Mouse (Mus musculus): ENCODE results near the gene Car5a. TPM values are rescaled to one million over a fixed set of nuclear protein-coding genes. Genes with fewer than 3 reads are reported as not detected.

Car5a gene
- polyA plus RNA-seq, 1 experiment from 2014 or later, result 0.18 TPM

DNA sequence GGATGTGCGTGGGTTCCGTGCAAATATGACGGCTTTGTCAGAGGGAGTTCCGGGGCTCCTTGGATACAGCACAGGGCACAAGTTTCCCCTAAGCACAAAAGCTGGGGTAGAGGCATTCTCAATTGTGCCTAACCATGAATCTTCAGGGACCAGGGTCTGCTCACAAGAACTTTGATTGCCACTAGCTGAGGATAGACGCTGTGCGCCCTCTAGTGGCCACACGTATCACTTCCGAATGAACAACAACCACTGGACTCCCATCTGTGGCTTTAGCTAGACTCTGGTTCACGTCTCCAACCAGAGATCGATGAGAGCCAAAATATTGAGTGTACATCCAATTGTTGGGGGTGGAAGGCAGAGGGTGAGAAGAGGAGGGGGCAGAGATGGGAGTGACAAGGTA, 19.1 kb downstream of the Car5a start:
- no peak overlapping the region for H3K9ac ChIP-seq
- H3K27ac ChIP-seq, result no peak overlapping the region
- no peaks in the 10 kb centered on the region for H3K9me3 ChIP-seq (replicated peaks)
- no peak overlapping the region for H3K4me3 ChIP-seq
- no peaks in the 10 kb centered on the region for H3K27me3 ChIP-seq
- no peak overlapping the region for H3K4me2 ChIP-seq (replicated peaks)
- 30% methylated on average over 10 of the region's 10 CpGs for WGBS
- no peak for ATAC-seq (ENCODE audit: low FRiP score)
- H3K36me3 ChIP-seq, result no peaks in the 10 kb centered on the region
- peaks cover 5% of the 10 kb centered on the region; the same call in 1 of the 2 replicates for H3K4me1 ChIP-seq

DNA sequence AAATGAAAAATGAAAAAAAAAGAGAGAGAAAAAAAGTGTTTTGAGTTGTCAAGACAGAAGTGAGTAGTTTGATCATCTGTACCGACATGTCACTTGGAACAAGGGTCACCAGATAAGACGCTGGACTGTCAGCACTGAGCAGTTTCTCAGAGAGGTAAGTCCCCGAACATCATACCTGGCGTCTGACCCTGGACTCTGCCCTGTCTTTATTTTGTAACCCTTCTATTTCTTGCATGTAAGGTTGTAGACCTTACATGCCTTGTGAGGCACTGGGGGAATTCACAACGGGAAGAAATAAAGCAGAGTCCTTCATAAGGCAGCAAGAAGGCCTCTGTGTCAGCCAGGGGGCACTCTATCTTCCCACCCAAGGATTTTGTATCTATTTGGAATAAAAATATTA, 20.0 kb downstream of the Car5a start:
- no peaks in the 10 kb centered on the region for H3K9me3 ChIP-seq (replicated peaks)
- no peaks in the 10 kb centered on the region for H3K27me3 ChIP-seq
- peaks cover 10% of the 10 kb centered on the region; the same call in 1 of the 2 replicates for H3K4me1 ChIP-seq
- no peak overlapping the region for H3K9ac ChIP-seq
- H3K36me3 ChIP-seq, result no peaks in the 10 kb centered on the region
- H3K4me3 ChIP-seq, result no peak overlapping the region
- H3K27ac ChIP-seq, result no peak overlapping the region
- WGBS, result 88% methylated on average over 5 of the region's 5 CpGs
- ATAC-seq (ENCODE audit: low FRiP score), result no peak
- H3K4me2 ChIP-seq (replicated peaks), result no peak overlapping the region

DNA sequence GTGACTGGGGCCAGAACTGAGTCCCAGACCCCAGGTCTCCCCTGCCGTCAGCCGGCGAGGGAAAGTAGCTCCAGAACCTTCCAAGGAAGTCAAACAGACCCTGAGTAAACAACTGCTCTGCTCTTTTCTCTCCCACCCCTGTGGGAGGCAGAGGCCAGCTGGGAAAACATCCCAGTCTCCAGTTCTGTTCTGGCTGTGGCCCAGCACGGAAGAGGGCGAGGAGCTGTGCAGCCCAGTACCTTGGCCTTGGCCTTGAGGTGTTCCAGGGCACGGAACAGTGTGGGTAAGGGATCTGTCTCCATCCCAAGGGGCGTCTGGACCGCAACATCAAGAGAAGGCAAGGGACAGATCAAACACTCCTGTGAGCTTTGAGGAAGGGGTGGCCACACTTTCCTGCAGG, 22.6 kb downstream of the Car5a start:
- H3K27ac ChIP-seq, result 0 out of 2 replicates have a peak overlapping the region, but pooled peaks have one; percentile 25
- WGBS, result 68% methylated on average over 8 of the region's 8 CpGs

DNA sequence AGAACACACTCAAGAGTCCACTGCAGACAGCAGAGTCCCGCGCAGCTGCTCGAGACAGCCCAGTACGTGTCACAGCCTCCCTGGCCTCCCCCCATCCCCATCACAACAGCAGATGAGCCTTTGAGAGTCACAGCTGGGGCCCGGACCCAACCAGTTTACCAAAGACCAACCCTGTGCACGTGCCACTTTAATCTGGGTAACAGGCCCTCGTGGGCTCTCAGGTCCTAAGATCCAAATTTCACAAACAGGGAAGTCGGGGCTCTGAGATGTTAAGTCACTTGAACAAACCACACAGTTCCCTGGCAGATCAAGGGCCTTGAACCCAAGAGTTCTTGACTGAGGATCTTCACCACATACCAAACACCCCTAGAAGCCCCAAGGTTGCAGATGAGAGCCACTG, 23.1 kb downstream of the Car5a start:
- no peak for ATAC-seq (ENCODE audit: low FRiP score)
- peaks cover 15% of the 10 kb centered on the region; the same call in 1 of the 2 replicates for H3K4me1 ChIP-seq

More for the DNA sequence above, 22.6 kb downstream of the Car5a start:
- Histone ChIP-seq H3K9me3 (replicated peaks) (no peaks in the 10 kb centered on the region), H3K4me1 (peaks cover 15% of the 10 kb centered on the region; the same call in 1 of the 2 replicates), H3K4me2 (replicated peaks) (no peak overlapping the region), H3K36me3 (no peaks in the 10 kb centered on the region), H3K4me3 (no peak overlapping the region), H3K9ac (no peak overlapping the region), H3K27me3 (no peaks in the 10 kb centered on the region)
- ATAC-seq (ENCODE audit: low FRiP score), result no peak

DNA sequence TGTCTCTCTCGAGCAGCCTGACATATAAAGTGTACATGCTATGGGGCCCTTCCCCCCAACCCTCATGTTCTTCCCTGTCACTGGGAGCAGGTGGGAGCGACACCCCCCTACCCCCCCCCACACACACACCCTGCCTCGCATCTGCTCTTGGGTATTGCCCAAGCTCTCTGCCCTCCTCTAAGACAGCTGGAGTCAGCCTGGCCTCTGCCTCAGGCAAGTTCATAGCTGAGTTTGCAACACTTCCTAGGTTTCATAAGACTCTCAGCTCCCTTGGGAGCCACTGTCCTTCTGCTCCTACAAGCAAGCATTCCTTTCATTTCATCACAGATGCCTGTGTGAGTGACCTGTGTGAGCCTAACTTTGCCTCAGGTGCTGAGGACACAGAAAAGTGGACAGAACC, 25.0 kb downstream of the Car5a start:
- WGBS, result 51% methylated on average over 3 of the region's 3 CpGs

More for the DNA sequence above, 23.1 kb downstream of the Car5a start:
- H3K4me3 ChIP-seq, result no peak overlapping the region
- peak overlapping the region; percentile 44; the same call in 1 of the 2 replicates for H3K27ac ChIP-seq
- no peaks in the 10 kb centered on the region for H3K9me3 ChIP-seq (replicated peaks)
- H3K27me3 ChIP-seq, result no peaks in the 10 kb centered on the region
- H3K4me2 ChIP-seq (replicated peaks), result no peak overlapping the region
- H3K36me3 ChIP-seq, result no peaks in the 10 kb centered on the region
- WGBS, result 64% methylated on average over 8 of the region's 8 CpGs
- H3K9ac ChIP-seq, result no peak overlapping the region

DNA sequence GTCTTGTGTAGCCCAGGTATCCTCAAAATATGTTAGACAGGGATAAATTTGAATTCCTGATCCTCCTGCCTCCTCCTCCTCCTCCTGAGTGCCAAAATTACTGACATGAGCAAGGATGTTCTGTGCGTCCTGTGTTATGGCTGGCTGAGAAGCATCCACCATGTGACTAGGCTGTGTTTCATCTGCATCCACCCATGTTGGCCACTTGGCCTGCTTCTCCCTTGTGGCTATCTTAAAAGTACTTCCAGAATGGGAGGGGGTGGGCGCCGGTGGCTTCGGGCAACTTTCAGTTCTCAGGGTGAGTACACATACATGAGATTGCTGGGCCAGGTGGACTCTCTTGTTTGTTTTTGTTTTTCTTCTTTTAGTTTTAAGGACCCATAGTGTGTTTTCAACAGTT, 25.5 kb downstream of the Car5a start:
- Histone ChIP-seq H3K36me3 (no peaks in the 10 kb centered on the region), H3K27ac (no peak overlapping the region), H3K4me1 (peaks cover 15% of the 10 kb centered on the region; the same call in 1 of the 2 replicates), H3K27me3 (no peaks in the 10 kb centered on the region), H3K4me2 (replicated peaks) (no peak overlapping the region), H3K9ac (no peak overlapping the region), H3K9me3 (replicated peaks) (no peaks in the 10 kb centered on the region), H3K4me3 (no peak overlapping the region)
- 64% methylated on average over 4 of the region's 4 CpGs for WGBS
- ATAC-seq (ENCODE audit: low FRiP score), result no peak

More for the DNA sequence above, 25.0 kb downstream of the Car5a start:
- no peaks in the 10 kb centered on the region for H3K27me3 ChIP-seq
- H3K4me2 ChIP-seq (replicated peaks), result no peak overlapping the region
- H3K36me3 ChIP-seq, result no peaks in the 10 kb centered on the region
- no peak overlapping the region for H3K4me3 ChIP-seq
- no peaks in the 10 kb centered on the region for H3K9me3 ChIP-seq (replicated peaks)
- no peak overlapping the region for H3K9ac ChIP-seq
- no peak overlapping the region for H3K27ac ChIP-seq
- ATAC-seq (ENCODE audit: low FRiP score), result no peak
- peaks cover 15% of the 10 kb centered on the region; the same call in 1 of the 2 replicates for H3K4me1 ChIP-seq

DNA sequence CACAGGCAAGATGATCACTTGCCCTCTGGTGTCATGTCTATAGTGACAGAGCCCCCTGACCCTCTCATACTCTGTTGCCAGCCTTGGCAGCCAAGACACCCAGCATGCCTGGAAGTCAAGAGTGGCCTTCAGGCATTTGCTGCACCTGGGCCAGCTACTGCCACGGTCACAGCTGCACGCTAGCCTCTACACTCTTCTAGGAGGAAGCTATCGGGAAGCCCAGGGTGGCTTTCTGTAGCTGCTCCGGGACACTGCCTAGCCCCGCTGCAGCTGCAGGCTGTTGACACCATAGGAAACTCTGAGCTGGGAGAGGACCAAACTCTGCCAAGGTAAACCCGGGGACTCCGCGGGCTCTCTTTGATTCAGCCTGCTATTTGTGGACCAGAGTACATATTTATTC, 31.3 kb downstream of the Car5a start:
- Histone ChIP-seq H3K4me2 (replicated peaks) (no peak overlapping the region), H3K9ac (no peak overlapping the region), H3K36me3 (no peaks in the 10 kb centered on the region), H3K4me3 (no peak overlapping the region), H3K9me3 (replicated peaks) (no peaks in the 10 kb centered on the region), H3K27me3 (peaks cover 15% of the 10 kb centered on the region), H3K27ac (no peak overlapping the region), H3K4me1 (no peaks in the 10 kb centered on the region)
- 79% methylated on average over 8 of the region's 8 CpGs for WGBS
- no peak for ATAC-seq (ENCODE audit: low FRiP score)

DNA sequence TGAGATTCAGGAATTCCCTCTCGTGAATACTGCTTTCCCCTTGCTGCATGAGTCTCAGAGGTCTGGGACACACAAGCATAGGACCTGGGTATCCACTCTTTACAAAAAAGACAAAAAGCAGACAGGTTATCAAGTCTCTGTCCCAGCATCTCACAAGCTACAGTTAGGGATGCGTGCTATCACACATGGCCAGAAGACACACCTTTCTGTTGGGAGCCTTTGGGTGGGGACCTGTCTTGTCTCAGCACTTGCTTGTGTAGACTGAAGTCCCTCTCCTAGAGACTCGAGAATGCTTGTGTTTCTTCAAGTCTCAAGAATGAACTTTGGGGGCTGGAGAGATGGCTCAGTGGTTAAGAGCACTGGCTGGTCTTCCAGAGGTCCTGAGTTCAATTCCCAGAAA, 31.9 kb downstream of the Car5a start:
- peaks cover 3% of the 10 kb centered on the region for H3K4me1 ChIP-seq
- no peak overlapping the region for H3K4me2 ChIP-seq (replicated peaks)
- no peaks in the 10 kb centered on the region for H3K9me3 ChIP-seq (replicated peaks)
- H3K27me3 ChIP-seq, result peaks cover 18% of the 10 kb centered on the region
- ATAC-seq (ENCODE audit: low FRiP score), result no peak
- no peak overlapping the region for H3K9ac ChIP-seq
- no peak overlapping the region for H3K4me3 ChIP-seq
- H3K27ac ChIP-seq, result no peak overlapping the region
- no peaks in the 10 kb centered on the region for H3K36me3 ChIP-seq
- 75% methylated on average over 3 of the region's 3 CpGs for WGBS

DNA sequence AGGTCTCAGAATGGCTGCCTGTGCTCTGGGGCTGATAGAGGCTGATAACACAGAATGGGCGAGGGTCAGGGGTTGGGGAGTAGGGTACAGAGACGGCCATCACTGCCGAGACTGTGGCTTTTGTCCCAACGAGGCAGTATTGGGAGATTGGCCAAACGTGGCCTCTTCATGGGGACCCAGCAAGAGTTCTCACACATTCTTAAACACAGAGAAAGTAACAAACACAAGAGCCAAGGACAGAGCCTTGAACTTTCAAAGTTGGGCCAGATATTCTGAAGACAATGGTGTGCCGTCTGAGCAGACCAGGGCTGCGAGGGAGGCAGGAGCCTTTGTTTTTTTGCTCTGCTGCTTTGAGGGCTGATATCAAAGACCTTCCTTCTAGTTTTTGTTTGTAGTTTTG, 32.7 kb downstream of the Car5a start:
- Histone ChIP-seq H3K9ac (no peak overlapping the region), H3K36me3 (no peaks in the 10 kb centered on the region), H3K4me3 (no peak overlapping the region), H3K27me3 (peaks cover 18% of the 10 kb centered on the region), H3K27ac (no peak overlapping the region; the same call in 1 of the 2 replicates), H3K9me3 (replicated peaks) (no peaks in the 10 kb centered on the region), H3K4me2 (replicated peaks) (no peak overlapping the region), H3K4me1 (peaks cover 4% of the 10 kb centered on the region)
- 59% methylated on average over 7 of the region's 7 CpGs for WGBS
- ATAC-seq (ENCODE audit: low FRiP score), result no peak

DNA sequence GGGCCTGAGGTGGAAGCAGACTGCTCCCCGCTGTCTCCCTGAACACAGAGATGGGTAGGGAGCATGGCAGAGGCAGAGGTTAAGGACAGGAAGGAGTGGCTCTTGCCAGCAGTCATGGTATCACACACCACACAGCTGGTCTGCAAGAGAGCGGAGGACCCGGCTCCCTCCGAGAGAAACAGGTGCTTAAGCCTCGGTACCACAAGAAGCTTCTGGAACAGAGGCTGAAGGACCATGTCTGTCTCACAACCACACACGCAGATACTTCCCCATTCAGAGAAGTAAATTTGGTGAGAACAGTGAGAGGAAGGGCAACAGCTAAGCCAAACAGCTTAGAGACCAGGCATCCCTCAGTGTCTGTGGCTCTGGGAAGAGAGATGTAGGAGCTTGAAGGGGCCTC, 33.3 kb downstream of the Car5a start:
- no peaks in the 10 kb centered on the region for H3K36me3 ChIP-seq
- H3K4me3 ChIP-seq, result no peak overlapping the region
- H3K9me3 ChIP-seq (replicated peaks), result no peaks in the 10 kb centered on the region
- no peak overlapping the region for H3K4me2 ChIP-seq (replicated peaks)
- no peak for ATAC-seq (ENCODE audit: low FRiP score)
- 90% methylated on average over 6 of the region's 6 CpGs for WGBS
- H3K27me3 ChIP-seq, result peaks cover 18% of the 10 kb centered on the region
- H3K9ac ChIP-seq, result no peak overlapping the region
- H3K4me1 ChIP-seq, result peaks cover 10% of the 10 kb centered on the region
- H3K27ac ChIP-seq, result no peak overlapping the region; the same call in 1 of the 2 replicates

DNA sequence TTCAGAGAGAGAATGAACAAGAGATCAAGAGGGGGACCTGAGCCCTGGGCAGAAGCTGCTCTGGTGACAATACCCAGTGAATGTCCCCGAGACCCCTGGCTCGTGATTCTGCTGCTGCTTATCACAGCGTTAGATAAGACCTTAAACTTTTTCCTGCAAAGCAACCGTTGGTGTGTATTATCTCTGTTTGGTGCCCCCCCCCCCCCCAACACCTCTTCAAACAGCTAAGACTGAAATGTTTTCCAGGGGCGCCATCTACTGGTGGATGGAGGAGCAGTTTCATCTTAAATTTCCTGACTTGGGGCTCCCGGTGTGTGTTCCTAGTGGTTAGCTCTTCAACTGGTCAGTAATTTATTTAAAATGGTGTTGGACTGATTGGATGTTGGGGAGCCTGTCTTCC, 35.0 kb downstream of the Car5a start:
- no peak overlapping the region for H3K27ac ChIP-seq
- no peaks in the 10 kb centered on the region for H3K9me3 ChIP-seq (replicated peaks)
- H3K9ac ChIP-seq, result no peak overlapping the region
- WGBS, result 5% methylated on average over 6 of the region's 6 CpGs
- H3K36me3 ChIP-seq, result no peaks in the 10 kb centered on the region
- H3K4me2 ChIP-seq (replicated peaks), result no peak overlapping the region
- ATAC-seq (ENCODE audit: low FRiP score), result no peak
- no peak overlapping the region for H3K4me3 ChIP-seq
- H3K4me1 ChIP-seq, result peaks cover 21% of the 10 kb centered on the region
- peaks cover 18% of the 10 kb centered on the region for H3K27me3 ChIP-seq

DNA sequence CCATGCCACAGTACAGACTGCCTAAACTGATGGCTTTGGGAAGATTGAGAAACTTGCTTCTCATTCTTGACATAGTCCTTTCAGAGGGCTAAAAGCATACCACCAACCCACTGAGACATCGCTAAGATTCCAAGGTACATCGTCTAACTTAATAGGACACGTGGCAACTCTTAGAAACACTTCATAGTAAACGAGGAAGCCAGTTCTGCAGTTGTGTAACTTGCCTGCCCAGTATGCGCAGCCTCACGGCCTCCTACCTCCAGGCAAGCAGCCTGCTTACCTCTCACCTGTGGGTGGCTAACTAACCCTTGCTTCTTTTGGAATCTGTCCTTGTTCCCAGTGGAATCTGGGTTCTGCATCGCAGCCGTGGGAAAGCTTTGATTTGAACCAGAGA, 35.6 kb downstream of the Car5a start:
- peaks cover 18% of the 10 kb centered on the region for H3K27me3 ChIP-seq
- no peak overlapping the region for H3K4me3 ChIP-seq
- ATAC-seq (ENCODE audit: low FRiP score), result no peak
- H3K4me2 ChIP-seq (replicated peaks), result no peak overlapping the region
- H3K4me1 ChIP-seq, result peaks cover 21% of the 10 kb centered on the region
- H3K9me3 ChIP-seq (replicated peaks), result no peaks in the 10 kb centered on the region
- H3K36me3 ChIP-seq, result no peaks in the 10 kb centered on the region
- H3K27ac ChIP-seq, result no peak overlapping the region
- no peak overlapping the region for H3K9ac ChIP-seq
- 69% methylated on average over 8 of the region's 8 CpGs for WGBS

DNA sequence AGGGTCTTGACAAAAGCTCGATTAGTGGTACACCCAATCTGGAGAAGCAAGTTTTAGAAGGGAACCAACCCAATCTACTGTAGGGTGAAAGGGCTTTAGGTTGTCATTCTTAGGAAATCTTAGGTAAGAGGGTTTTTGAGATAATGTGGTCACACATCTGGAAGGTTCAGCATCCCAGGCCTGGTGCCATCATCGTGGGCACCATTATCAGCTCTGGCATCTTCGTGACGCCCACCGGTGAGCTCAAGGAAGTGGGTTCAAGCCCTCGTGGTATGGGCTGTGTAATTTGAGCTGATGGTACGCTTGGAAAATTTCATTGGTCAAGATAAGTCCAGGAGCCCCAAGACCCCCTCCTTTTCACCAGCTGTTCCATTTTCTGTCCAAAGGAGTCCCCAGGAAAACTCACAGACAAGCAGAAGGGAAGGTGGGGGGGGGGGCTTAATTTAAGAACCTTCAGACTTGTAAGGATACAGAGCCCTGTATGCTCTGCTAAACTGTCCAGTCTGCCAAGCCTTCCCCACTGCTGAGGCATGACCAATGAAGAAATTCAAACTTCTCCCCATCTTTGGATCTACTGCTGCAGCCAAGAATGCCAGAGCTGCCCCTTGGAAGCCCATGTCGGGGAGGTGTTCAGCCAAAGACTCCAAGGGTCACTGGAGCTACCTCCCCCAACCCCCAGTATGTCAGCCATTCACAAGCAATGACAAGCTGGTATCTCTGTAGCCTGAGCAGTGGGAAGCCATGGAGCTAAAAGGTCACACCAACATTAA, 36.1 kb downstream of the Car5a start:
- no peak for ATAC-seq (ENCODE audit: low FRiP score)
- Histone ChIP-seq H3K4me3 (no peak overlapping the region), H3K4me1 (peaks cover 21% of the 10 kb centered on the region), H3K4me2 (replicated peaks) (peak overlapping the region; percentile 98; the same call in 1 of the 2 replicates), H3K9me3 (replicated peaks) (no peaks in the 10 kb centered on the region), H3K27me3 (peaks cover 18% of the 10 kb centered on the region), H3K27ac (no peak overlapping the region), H3K9ac (no peak overlapping the region), H3K36me3 (no peaks in the 10 kb centered on the region)
- 62% methylated on average over 8 of the region's 8 CpGs for WGBS
